Mouse (Mus musculus) brain, embryonic 18.5 days (tissue): ENCODE results near the gene Zdhhc1.

Experiments used
- DNase-seq: peaks from one replicate; pipeline ENCODE4 v3.0.0-alpha.2; 2012; ENCODE audit warnings: low read depth, low spot score

The Zdhhc1 gene

GRCm38 (mm10) chr8:105518436-105519313 lies 22.0 kb upstream of the Zdhhc1 start, which contains the start of gene Hsd11b2:
Hsd11b2 (plus strand) TSS chr8:105518755.
- no peak for DNase-seq

GRCm38 (mm10) chr8:105517346-105517745 lies 20.6 kb upstream of the Zdhhc1 start:
- no peak for DNase-seq

- DNase-seq = no peak
Measured at GRCm38 (mm10) chr8:105516018-105516645, 19.4 kb upstream of the Zdhhc1 start.

DNA sequence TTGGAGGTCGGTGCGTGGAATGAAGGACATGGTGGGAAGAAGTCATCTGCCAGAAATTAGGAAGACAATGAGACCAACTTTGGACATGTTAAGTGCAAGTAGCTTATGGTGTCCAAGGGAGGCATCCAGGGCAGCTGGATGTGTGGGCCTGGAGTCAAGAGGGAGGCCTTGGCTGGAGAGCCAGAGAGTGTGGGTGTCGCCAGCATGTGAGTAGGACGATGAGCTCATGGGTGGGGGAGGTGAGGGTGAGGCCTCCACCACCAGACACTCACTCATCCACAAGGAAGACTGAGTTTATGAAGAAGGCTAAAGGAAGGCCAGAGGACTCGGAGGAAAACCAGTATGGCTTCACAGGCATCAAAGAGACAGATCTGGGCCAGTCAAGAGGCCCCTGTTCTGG lies 18.0 kb upstream of the Zdhhc1 start:
- DNase-seq = no peak

DNA sequence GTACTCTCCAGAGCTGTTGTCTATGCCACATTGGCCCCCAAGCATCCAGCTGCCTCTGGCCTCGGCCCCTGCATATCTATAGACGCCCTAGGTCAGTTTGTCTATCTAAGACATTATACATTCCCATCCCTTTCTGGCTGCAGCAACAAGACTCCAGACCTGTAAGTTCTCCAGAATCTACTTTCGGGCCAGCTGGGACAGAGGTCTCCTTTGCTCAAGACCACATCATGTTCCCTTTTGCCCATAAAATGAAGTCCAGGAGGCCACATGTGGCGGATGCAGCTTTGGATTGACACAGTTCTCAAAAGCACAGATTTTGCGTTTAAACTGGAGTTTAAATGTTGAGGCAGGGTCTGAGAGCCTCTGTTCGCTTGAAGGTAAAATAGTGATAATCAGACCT lies 17.5 kb upstream of the Zdhhc1 start:
- DNase-seq = no peak

DNA sequence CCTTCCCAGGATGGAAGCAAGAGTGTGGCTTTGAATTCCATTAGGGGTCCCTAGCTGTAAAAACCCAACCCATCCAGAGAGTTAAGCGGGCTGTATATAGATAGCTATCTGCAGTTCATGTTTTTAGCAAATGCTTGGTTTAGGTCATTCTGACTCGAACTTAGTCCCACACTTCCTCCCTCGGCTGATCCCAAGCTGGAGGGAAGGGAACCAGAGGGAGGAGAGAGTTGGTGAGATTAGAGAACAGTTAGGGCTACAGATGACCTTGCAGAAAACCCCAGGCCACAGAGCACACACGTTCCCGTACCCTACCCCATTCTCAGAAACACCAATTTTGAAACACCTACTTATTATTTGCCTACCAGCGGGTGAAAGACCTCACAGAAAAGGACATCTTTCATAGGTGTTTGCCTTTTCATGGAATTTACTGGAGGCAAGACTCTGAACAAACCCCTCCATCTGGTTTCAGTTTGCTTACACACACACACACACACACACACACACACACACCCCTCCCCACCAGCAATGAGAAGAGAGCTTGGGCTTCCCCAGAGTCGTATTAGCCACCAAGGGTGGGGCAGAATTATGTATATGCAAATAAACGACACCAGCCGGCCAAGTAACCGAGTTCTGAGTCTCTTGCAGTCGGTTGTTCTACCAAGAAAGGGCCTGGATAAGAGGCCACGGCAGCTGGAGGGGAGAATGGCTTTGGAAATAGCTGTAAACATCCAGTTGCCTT lies 13.5 kb upstream of the Zdhhc1 start:
- no peak for DNase-seq

GRCm38 (mm10) chr8:105508758-105509157 lies 12.1 kb upstream of the Zdhhc1 start:
- DNase-seq = no peak

DNA sequence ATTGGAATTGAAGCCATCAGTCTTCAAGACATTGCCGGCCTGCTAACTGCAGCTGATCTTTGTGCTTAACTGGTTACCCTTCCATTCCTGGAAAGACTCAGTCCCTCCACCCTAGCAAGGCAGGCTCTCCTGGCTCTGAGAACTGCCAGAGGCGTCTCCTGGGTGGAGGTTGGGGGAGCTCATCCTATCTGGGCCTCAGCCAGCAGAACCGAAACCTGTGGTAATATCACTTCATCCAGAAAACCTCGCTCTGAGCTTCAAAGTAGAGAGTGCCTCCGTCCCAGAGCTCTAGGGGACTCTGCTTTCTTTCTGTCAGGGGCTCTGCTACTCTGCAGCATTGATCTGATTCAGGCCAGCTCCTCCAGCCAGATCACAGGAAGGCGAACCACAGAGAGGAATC lies 10.3 kb upstream of the Zdhhc1 start:
- no peak for DNase-seq

DNA sequence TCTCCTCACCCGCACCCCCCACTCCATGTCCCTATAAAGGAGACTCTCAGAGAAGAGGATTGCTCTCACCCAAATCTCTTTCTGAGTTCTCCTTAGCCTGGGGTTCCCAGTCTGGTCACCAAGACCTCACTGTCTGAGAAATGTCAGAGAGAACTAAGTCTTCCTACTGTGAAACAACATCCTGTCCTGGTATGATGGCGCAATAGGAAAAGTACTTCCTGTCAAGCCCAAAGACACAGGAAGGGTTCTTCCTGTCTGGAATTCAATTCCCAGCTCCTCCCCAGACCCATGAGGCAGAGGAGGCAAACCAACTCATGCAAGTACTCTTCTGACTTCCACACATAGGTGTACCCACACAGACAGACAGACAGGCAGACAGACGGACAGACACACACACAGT lies 7.9 kb upstream of the Zdhhc1 start:
- no peak for DNase-seq

- no peak for DNase-seq
Measured at GRCm38 (mm10) chr8:105499787-105500186, 3.1 kb upstream of the Zdhhc1 start.

DNA sequence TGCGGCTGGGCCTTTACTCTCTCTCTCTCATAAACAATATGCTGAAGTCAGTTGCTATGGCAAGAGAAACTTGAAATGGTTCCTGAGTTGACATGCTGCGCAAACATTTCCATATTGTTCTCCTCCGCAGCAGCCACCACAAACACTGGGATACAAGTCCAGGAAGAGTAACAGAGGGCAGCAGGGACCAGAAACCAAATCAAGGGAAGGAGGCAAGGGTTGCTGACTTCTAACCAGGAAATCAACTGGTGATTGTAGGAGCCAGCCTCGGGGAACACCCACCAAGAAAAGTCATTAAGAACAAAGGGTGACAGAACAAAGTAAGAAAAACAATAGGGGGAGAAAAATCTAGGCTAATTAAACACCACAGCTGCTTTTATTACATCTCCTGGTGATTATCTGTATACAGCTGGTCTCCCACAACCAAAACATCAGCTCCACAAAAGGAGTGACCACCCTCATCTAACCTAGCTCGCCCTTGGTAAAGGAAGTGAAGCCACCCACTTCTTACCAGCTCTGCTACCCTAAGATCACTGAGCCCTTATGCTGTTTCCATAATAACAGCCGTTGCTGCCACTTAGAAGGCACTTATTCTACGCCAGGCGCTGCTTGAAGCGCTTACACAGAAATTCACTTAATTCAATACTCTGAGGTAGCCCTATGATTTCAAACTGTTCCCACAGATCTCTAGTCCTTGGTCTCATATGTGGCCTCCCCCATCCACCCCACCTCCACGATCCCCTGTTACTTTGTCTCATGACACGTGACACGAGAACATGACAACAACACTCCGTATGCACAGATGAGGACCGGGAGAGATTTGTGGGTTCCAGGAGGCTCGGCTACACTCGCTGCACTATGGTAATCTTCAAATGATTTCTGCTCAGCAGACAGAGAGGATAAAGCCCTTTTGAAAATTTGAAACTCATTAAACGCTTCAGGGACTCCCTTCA lies 1.1 kb downstream of the Zdhhc1 start:
- no peak for DNase-seq

GRCm38 (mm10) chr8:105494566-105494965 lies 2.1 kb downstream of the Zdhhc1 start:
- no peak for DNase-seq

GRCm38 (mm10) chr8:105493495-105493894 lies 3.2 kb downstream of the Zdhhc1 start:
- no peak for DNase-seq

GRCm38 (mm10) chr8:105489281-105489680 lies 7.4 kb downstream of the Zdhhc1 start:
- DNase-seq = no peak

- DNase-seq = no peak
Measured at GRCm38 (mm10) chr8:105488082-105488481, 8.6 kb downstream of the Zdhhc1 start.

DNA sequence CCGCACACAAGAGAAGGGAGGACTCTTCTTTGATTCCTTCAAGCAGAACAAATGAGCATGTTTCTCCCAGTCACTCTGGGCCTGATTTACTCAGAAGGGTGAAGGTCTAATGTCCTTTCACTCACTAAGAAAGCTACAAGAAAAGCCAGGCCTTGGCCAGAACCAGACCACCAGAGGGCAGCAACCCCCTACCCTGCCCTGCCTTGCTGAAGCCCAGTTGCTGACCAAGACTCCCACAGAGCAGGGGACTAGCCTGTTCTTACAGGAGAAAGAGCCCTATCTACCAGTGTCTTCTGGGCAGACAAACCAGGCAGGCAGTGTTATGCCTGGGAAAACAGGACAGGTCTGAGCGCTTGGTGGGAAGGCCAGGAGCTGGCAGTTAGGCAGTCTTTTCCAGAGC lies 12.3 kb downstream of the Zdhhc1 start:
- DNase-seq = no peak

- no peak for DNase-seq
Measured at GRCm38 (mm10) chr8:105484030-105484368, 12.7 kb downstream of the Zdhhc1 start.

DNA sequence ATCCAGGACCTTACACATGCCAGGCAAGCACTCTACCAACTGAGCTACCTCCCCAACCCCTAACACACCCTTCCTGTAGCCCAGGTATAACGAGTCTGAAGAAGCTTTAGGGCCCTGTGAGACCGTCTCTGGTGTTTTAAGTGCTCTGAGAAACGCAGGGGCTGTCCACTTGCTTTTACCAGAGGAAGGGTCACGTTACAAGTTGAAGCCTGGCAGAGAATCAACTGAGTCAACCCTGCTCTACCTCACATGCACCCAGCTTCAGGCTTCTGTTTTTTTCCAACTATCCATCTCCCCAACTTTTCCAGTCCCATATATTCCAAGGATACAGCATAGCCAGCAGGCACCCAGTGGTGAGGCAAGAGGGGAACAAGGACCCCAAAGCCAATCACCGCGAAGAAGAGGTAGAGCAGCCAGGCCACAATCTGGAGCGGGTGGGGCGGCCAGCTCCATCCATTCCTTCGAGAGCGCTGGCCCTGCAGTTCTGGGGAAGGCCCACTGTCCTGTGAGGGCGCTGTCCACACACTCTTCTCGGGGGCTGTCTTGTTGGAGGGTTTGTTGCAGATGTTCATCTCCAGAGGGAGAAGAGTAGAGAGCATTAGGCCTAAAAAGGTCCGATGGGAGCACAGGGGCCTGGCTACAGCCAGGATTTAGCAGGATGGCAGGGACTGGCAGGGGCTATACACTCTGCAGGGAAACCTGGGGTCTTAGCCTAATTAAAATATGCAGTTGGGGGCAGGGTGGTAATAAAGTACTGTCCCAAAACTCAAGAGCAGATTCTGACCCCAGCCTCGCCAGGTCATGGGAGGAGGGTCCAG lies 13.3 kb downstream of the Zdhhc1 start:
- no peak for DNase-seq

GRCm38 (mm10) chr8:105482123-105482522 lies 14.6 kb downstream of the Zdhhc1 start:
- DNase-seq = no peak

DNA sequence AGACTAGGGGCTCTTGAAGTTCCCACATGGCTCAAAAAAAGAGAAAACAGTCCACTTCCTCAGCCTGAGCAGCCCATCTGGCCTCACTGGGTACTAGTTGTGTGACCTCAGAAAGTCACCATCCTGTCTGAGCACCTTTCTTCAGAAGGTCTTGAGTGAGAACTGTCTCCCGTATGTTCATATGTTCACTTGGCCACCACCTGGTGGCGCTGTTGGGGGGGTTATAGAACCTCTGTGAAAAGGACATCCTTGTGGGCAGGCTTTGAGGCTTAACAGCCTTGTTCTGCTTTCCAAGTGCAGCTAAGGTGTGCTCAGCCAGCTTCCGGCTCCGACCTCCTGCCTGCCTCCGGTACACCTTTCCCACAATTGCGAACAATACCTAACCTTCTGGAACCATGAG lies 15.2 kb downstream of the Zdhhc1 start:
- DNase-seq = no peak

DNA sequence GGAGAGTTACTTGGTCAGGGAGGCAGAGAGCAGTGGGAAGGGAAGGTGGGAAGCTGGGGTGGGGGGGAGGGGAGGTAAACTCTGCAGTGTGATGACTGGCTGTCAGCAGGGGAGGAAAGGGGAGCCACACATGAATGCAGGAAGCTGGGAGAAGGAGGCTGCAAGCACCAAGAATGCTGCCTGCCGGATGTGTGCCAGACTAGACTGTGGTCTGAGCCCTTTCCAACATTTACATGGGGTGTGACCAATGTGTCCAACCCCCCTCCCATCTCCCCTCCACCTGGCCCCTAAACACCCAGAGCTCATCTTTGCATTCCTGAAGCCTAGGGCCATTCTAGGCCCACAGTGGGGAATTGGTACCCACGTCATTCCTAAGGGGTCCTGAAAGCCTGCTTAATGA lies 15.7 kb downstream of the Zdhhc1 start:
- no peak for DNase-seq
